Mouse (Mus musculus) limb, embryonic 12.5 days (tissue): Measurements from ENCODE around the gene Prl3d2. TPM values are rescaled to one million over a fixed set of nuclear protein-coding genes. Genes with fewer than 3 reads are reported as not detected.
"Not testable (repeated sequence)": the region's sequence is repeated elsewhere in the genome, so short reads cannot be mapped to it uniquely, and the experiment has no call there.

ENCODE experiments used
- ATAC-seq: fragments of 200-750 bp; cut with Nextera tagmentation; 2 replicates; pipeline ENCODE4 v1.8.0; 2017; ENCODE audit warnings: low read depth, moderate TSS enrichment; ENCODE audit not compliant: insufficient number of reproducible peaks, insufficient read depth, low FRiP score, low TSS enrichment
- H3K27ac ChIP-seq: fragments of 300-500 bp; sonication (generic); 2 replicates; pipeline ENCODE4 v1.5.1; 2016; ENCODE audit warnings: mild to moderate bottlenecking, moderate library complexity
- H3K27me3 ChIP-seq: fragments of 300-500 bp; sonication (generic); 2 replicates; pipeline ENCODE4 v1.6.1; 2016; ENCODE audit warnings: mild to moderate bottlenecking, moderate library complexity
- H3K36me3 ChIP-seq: fragments of 300-500 bp; sonication (generic); 2 replicates; pipeline ENCODE4 v1.6.1; 2016; ENCODE audit warnings: mild to moderate bottlenecking, moderate library complexity
- H3K4me1 ChIP-seq: fragments of 300-500 bp; sonication (generic); replicated peaks from 2 replicates; pipeline ENCODE4 v1.6.1; 2016
- H3K4me2 ChIP-seq: fragments of 300-500 bp; sonication (generic); 2 replicates; pipeline ENCODE4 v1.6.1; 2016; ENCODE audit warnings: mild to moderate bottlenecking, moderate library complexity
- H3K4me3 ChIP-seq: fragments of 300-500 bp; sonication (generic); replicated peaks from 2 replicates; pipeline ENCODE4 v1.5.1; 2016; ENCODE audit warnings: mild to moderate bottlenecking
- H3K9ac ChIP-seq: fragments of 300-500 bp; sonication (generic); replicated peaks from 2 replicates; pipeline ENCODE4 v1.6.1; 2016; ENCODE audit warnings: mild to moderate bottlenecking, moderate library complexity
- H3K9me3 ChIP-seq: fragments of 300-500 bp; sonication (generic); 2 replicates; pipeline ENCODE4 v1.6.1; 2016; ENCODE audit warnings: mild to moderate bottlenecking, moderate library complexity
- whole genome bisulfite sequencing: fragments of 180-500 bp; shearing (Covaris S2); methylation state at CpG from one replicate; pipeline ENCODE4 v1.1.7; 2016; 5-methylcytosine and 5-hydroxymethylcytosine counted together
- polyA plus RNA-seq: library from polyadenylated mRNA; unstranded; fragments of >200 nt; fragmentation: Nextera tagmentation; extraction: Ambion mirVana; gene quantifications from 2 replicates; pipeline ENCODE4 v1.2.1, GENCODE M21; 2016

Gene Prl3d2
- not detected in 2 replicates for polyA plus RNA-seq

DNA sequence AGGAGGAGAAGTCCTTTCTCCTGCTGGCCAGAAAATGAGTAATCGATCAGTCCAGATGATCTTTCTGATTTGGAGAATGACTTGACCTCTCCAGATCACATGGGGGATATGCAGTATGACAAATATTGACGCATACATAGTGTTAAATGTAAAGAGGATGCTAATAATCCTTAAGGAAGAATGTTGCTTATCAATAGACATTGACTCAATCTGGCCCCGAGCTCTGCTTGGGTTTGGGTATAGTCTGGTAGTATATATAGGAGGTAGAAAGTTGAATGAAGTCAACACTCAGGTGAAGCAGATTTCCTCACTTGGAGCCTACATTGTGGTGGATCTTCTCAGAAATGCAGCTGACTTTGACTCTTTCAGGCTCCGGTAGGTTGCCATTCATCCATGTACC, at the start of gene Prl3d2:
Prl3d2 (plus strand) TSS at position 301 of the 400 bp plus-strand sequence.
- not testable (repeated sequence) for H3K4me2 ChIP-seq, H3K4me1 ChIP-seq, H3K36me3 ChIP-seq, H3K9me3 ChIP-seq, H3K27ac ChIP-seq, H3K9ac ChIP-seq, H3K4me3 ChIP-seq, H3K27me3 ChIP-seq, ATAC-seq
- WGBS: 88% methylated on average over 4 of the region's 4 CpGs

DNA sequence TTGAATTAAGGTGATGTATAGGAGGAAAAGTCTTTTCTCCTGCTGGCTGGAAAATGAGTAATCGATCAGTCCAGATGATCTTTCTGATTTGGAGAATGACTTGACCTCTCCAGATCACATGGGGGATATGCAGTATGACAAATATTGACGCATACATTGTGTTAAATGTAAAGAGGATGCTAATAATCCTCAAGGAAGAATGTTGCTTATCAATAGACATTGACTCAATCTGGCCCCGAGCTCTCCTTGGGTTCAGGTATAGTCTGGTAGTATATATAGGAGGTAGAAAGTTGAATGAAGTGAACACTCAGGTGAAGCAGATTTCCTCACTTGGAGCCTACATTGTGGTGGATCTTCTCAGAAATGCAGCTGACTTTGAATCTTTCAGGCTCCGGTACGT, 27.6 kb upstream of the Prl3d2 start, which contains the start of gene Prl3d1:
Prl3d1 (plus strand) TSS at position 301 of the 400 bp plus-strand sequence.
- H3K27me3 ChIP-seq, ATAC-seq: not testable (repeated sequence)
- WGBS: 89% methylated on average over 5 of the region's 5 CpGs

DNA sequence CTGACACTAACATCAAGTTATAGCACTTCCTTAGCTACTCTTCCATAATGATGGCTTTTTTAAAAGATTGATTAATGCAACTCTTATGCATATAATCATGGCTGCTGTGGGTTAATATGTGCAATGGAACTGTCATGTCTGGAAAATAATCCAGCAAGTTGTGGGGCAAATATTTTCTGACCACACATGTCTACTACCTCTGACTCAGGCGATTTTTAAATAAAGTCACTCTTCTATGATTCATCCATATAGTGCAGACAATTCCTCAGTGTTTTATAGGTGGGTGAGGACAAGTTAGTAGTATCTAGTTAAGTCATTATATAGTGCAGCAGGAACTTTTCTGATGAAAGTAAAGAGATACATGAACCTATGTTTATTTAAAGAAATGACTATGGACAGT, 26.8 kb downstream of the Prl3d2 start:
- H3K4me2 ChIP-seq: no peak overlapping the region
- ATAC-seq: no peak
- no peak overlapping the region for H3K4me3 ChIP-seq
- no peaks in the 10 kb centered on the region for H3K9me3 ChIP-seq
- no peaks in the 10 kb centered on the region for H3K27me3 ChIP-seq
- no peaks in the 10 kb centered on the region for H3K36me3 ChIP-seq
- no peaks in the 10 kb centered on the region for H3K4me1 ChIP-seq
- no peak overlapping the region for H3K27ac ChIP-seq
- WGBS: 63% methylated on average over 1 of the region's 1 CpGs
- no peak overlapping the region for H3K9ac ChIP-seq

More for the DNA sequence above, 27.6 kb upstream of the Prl3d2 start, which contains the start of gene Prl3d1:
- not testable (repeated sequence) for H3K27ac ChIP-seq, H3K9ac ChIP-seq, H3K9me3 ChIP-seq, H3K4me1 ChIP-seq, H3K4me2 ChIP-seq, H3K36me3 ChIP-seq, H3K4me3 ChIP-seq

DNA sequence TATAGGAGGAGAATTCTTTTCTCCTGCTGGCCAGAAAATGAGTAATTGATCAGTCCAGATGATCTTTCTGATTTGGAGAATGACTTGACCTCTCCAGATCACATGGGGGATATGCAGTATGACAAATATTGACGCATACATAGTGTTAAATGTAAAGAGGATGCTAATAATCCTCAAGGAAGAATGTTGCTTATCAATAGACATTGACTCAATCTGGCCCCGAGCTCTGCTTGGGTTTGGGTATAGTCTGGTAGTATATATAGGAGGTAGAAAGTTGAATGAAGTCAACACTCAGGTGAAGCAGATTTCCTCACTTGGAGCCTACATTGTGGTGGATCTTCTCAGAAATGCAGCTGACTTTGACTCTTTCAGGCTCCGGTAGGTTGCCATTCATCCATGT, 35.0 kb downstream of the Prl3d2 start, which contains the start of gene Prl3d3:
Prl3d3 (plus strand) TSS at position 301 of the 400 bp plus-strand sequence.
- not testable (repeated sequence) for H3K9ac ChIP-seq, H3K4me3 ChIP-seq, ATAC-seq, H3K27me3 ChIP-seq, H3K27ac ChIP-seq, H3K36me3 ChIP-seq, H3K9me3 ChIP-seq, H3K4me1 ChIP-seq, H3K4me2 ChIP-seq
- 90% methylated on average over 3 of the region's 3 CpGs for WGBS

Other genes starting within 250 kb of the Prl3d2 start
- gene Prl, start 64.1 kb upstream of the Prl3d2 start, polyA plus RNA-seq: not detected in 2 replicates
- gene Prl3d1, start 27.5 kb upstream of the Prl3d2 start, polyA plus RNA-seq: not detected in 2 replicates
- gene Prl3d3, start 35.1 kb downstream of the Prl3d2 start, polyA plus RNA-seq: not detected in 2 replicates
- not detected in 2 replicates for gene Prl3c1, start 75.0 kb downstream of the Prl3d2 start, polyA plus RNA-seq
- not detected in 2 replicates for gene Prl3b1, start 120.1 kb downstream of the Prl3d2 start, polyA plus RNA-seq
- gene Prl3a1, start 137.7 kb downstream of the Prl3d2 start, polyA plus RNA-seq: not detected in 2 replicates
- not detected in 2 replicates for gene Prl6a1, start 190.9 kb downstream of the Prl3d2 start, polyA plus RNA-seq
- not detected in 2 replicates for gene Prl8a2, start 224.0 kb downstream of the Prl3d2 start, polyA plus RNA-seq